ENCODE assay signal across 10 mouse cellular contexts in the genomic region with DNA sequence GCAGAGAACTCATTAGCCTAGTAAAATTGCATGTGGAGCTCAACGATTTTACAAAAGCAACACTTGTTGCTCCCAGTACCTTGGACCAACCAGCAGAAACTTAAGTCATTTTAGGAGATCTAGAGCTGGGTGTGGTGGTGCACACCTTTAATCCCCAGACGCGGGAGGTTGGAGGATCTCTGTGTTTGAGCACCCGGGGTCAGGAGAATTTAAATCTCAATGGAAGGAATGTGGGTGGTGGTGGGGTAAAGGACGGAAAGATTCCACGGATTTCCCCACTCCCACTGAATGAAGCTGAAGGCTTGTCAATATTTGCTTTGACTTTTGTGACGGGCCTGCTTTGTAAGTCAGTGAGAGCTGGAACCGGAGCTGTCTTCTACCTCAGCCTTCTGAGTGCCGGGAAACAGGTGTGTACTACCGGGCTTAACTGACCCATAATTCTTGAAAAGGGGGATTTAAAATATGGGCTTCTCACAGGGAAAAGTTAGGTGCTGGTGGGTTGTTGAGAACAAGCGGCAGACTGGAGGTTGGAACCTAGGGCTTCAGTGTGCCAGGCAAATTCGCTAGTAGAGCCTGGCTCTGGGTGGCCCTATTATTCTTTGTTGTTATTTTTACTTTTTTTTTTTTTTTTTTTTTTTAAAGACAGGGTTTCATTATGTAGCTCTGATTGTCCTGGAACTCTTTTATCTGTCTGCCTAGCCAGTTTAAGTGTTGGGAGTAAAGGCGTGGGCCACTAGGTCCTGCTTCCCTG. TPM values are rescaled to one million over a fixed set of nuclear protein-coding genes. Genes with fewer than 3 reads are reported as not detected.
DNase-seq lines count a peak whose midpoint lies in the region; ATAC-seq and TF ChIP-seq lines count a peak whose summit lies in the region.
"Had no signal": no experiment of that assay in that cellular context is flagged by ENCODE, and none has a peak within 500 bp of the region (broad histone marks: within the 10 kb centered on the region; RNA-seq: fewer than 3 reads in every experiment).

No protein-coding gene starts in this region.

- no peaks in the 10 kb centered on the region for H3K4me1 ChIP-seq in kidney, postnatal 0 days (replicated peaks; ENCODE audit: insufficient read depth, low read length)
- peaks cover 26% of the 10 kb centered on the region for H3K4me1 ChIP-seq in forebrain, embryonic 10.5 days
- H3K4me1 ChIP-seq in limb, embryonic 13.5 days, result peaks cover 18% of the 10 kb centered on the region
- H3K4me1 ChIP-seq in stomach, postnatal 0 days (replicated peaks; ENCODE audit: control insufficient read depth, insufficient read depth), result no peaks in the 10 kb centered on the region

- WGBS in kidney, postnatal 0 days, result 62% methylated on average over 13 of the region's 13 CpGs
- WGBS in forebrain, embryonic 10.5 days, result 23% methylated on average over 13 of the region's 13 CpGs
- 49% methylated on average over 13 of the region's 13 CpGs for WGBS in limb, embryonic 13.5 days
- WGBS in stomach, postnatal 0 days, result 47% methylated on average over 13 of the region's 13 CpGs

- no peaks in the 10 kb centered on the region for H3K9me3 ChIP-seq in kidney, postnatal 0 days (replicated peaks; ENCODE audit: low read length)
- H3K9me3 ChIP-seq in forebrain, embryonic 10.5 days, result no peaks in the 10 kb centered on the region
- H3K9me3 ChIP-seq in limb, embryonic 13.5 days, result no peaks in the 10 kb centered on the region
- no peaks in the 10 kb centered on the region for H3K9me3 ChIP-seq in stomach, postnatal 0 days (ENCODE audit: control insufficient read depth, low read length)

- no peak overlapping the region for H3K4me3 ChIP-seq in kidney, postnatal 0 days (replicated peaks; ENCODE audit: low read depth, low read length)
- H3K4me3 ChIP-seq in forebrain, embryonic 10.5 days, result peak overlapping the region; percentile 98
- no peak overlapping the region for H3K4me3 ChIP-seq in limb, embryonic 13.5 days
- H3K4me3 ChIP-seq in stomach, postnatal 0 days (ENCODE audit: low read depth, low read length), result no peak overlapping the region

- no peak for TF ChIP-seq CTCF in kidney, postnatal 0 days (IDR thresholded peaks at IDR 0.05; ENCODE audit: low read depth)
- TF ChIP-seq CTCF in stomach, postnatal 0 days (IDR thresholded peaks at IDR 0.05; ENCODE audit: low read depth), result no peak

- H3K36me3 ChIP-seq in kidney, postnatal 0 days (ENCODE audit: insufficient read depth, low read length), result no peaks in the 10 kb centered on the region
- H3K36me3 ChIP-seq in forebrain, embryonic 10.5 days (replicated peaks), result peaks cover 24% of the 10 kb centered on the region
- peaks cover 14% of the 10 kb centered on the region for H3K36me3 ChIP-seq in limb, embryonic 13.5 days
- no peaks in the 10 kb centered on the region for H3K36me3 ChIP-seq in stomach, postnatal 0 days (ENCODE audit: control insufficient read depth, insufficient read depth, low read length)

- no peaks in the 10 kb centered on the region for H3K27me3 ChIP-seq in kidney, postnatal 0 days (ENCODE audit: insufficient read depth, low read length)
- H3K27me3 ChIP-seq in forebrain, embryonic 10.5 days (ENCODE audit: poor library complexity, severe bottlenecking), result no peaks in the 10 kb centered on the region
- H3K27me3 ChIP-seq in limb, embryonic 13.5 days, result no peaks in the 10 kb centered on the region
- H3K27me3 ChIP-seq in stomach, postnatal 0 days (ENCODE audit: control insufficient read depth, insufficient read depth, low read length), result no peaks in the 10 kb centered on the region

- ATAC-seq in kidney, postnatal 0 days (replicated peaks; ENCODE audit: low FRiP score, low read depth), result no peak
- no peak for ATAC-seq in limb, embryonic 13.5 days (ENCODE audit: low FRiP score, low read depth)
- ATAC-seq in stomach, postnatal 0 days (ENCODE audit: low FRiP score, low TSS enrichment), result no peak
- ATAC-seq: Patski had no signal

- no peak overlapping the region for H3K9ac ChIP-seq in kidney, postnatal 0 days (ENCODE audit: low read depth, low read length)
- H3K9ac ChIP-seq in limb, embryonic 13.5 days, result no peak overlapping the region
- H3K9ac ChIP-seq in stomach, postnatal 0 days (ENCODE audit: low read length), result no peak overlapping the region

- peak overlapping the region; percentile 75 for H3K4me2 ChIP-seq in kidney, postnatal 0 days (ENCODE audit: low read length)
- H3K4me2 ChIP-seq in limb, embryonic 13.5 days (replicated peaks), result peak overlapping the region; percentile 65
- H3K4me2 ChIP-seq in stomach, postnatal 0 days (replicated peaks; ENCODE audit: low read depth), result no peak overlapping the region; the same call in 1 of the 2 replicates

- TF ChIP-seq EP300 in stomach, postnatal 0 days (optimal IDR thresholded peaks at IDR 0.05), result no peak

- H3K27ac ChIP-seq in kidney, postnatal 0 days, result 0 out of 2 replicates have a peak overlapping the region, but pooled peaks have one; percentile 94
- peak overlapping the region; percentile 98 for H3K27ac ChIP-seq in forebrain, embryonic 10.5 days
- peak overlapping the region; percentile 90; the same call in 1 of the 2 replicates for H3K27ac ChIP-seq in limb, embryonic 13.5 days
- no peak overlapping the region; the same call in 1 of the 2 replicates for H3K27ac ChIP-seq in stomach, postnatal 0 days (replicated peaks)

- no peak for DNase-seq in kidney, postnatal 0 days (ENCODE audit: low spot score)
- no peak for DNase-seq in kidney, postnatal 36 days
- DNase-seq in forebrain, embryonic 10.5 days (ENCODE audit: extremely low spot score, low spot score), result no peak
- DNase-seq in stomach, postnatal 0 days (ENCODE audit: low spot score), result peak; percentile 15
- DNase-seq in spleen, adult 12 weeks (ENCODE audit: low spot score), result no peak
- no peak for DNase-seq in spleen, postnatal 36 days (ENCODE audit: low spot score in 2 of 2)
- DNase-seq in cerebellum, adult 8-10 months, result no peak
- DNase-seq: kidney, postnatal 10 days had no signal

RNA-seq across cellular contexts. Expression of a gene that starts 1.2 kb away (rescaled TPM):
- 24.3 and 24.5 TPM in 2 replicates for polyA plus RNA-seq in kidney, postnatal 0 days (2015; fragmentation: Nextera tagmentation; extraction: Ambion mirVana)
- polyA plus RNA-seq in forebrain, embryonic 10.5 days (2016; fragmentation: Nextera tagmentation; extraction: Ambion mirVana), result 37.4 and 38.4 TPM in 2 replicates
- polyA plus RNA-seq in limb, embryonic 13.5 days (2015; fragmentation: Nextera tagmentation; extraction: Ambion mirVana), result 39.9 and 42.4 TPM in 2 replicates
- 8.9 and 10.8 TPM in 2 replicates for polyA plus RNA-seq in stomach, postnatal 0 days (2015; fragmentation: Nextera tagmentation; extraction: Ambion mirVana)

RNA-seq across cellular contexts. Expression of a gene that starts 33.6 kb away (rescaled TPM):
- 9.0 and 9.5 TPM in 2 replicates for polyA plus RNA-seq in kidney, postnatal 0 days (2015; fragmentation: Nextera tagmentation; extraction: Ambion mirVana)
- 31.5 and 33.2 TPM in 2 replicates for polyA plus RNA-seq in forebrain, embryonic 10.5 days (2016; fragmentation: Nextera tagmentation; extraction: Ambion mirVana)
- 58.8 and 60.4 TPM in 2 replicates for polyA plus RNA-seq in limb, embryonic 13.5 days (2015; fragmentation: Nextera tagmentation; extraction: Ambion mirVana)
- 4.3 and 4.8 TPM in 2 replicates for polyA plus RNA-seq in stomach, postnatal 0 days (2015; fragmentation: Nextera tagmentation; extraction: Ambion mirVana)
- polyA plus RNA-seq: Patski had no signal
